Mouse (Mus musculus): ENCODE measurements around the gene Cabp5.
"Not testable (repeated sequence)": the region's sequence is repeated elsewhere in the genome, so short reads cannot be mapped to it uniquely, and the experiment has no call there.

The Cabp5 gene

DNA sequence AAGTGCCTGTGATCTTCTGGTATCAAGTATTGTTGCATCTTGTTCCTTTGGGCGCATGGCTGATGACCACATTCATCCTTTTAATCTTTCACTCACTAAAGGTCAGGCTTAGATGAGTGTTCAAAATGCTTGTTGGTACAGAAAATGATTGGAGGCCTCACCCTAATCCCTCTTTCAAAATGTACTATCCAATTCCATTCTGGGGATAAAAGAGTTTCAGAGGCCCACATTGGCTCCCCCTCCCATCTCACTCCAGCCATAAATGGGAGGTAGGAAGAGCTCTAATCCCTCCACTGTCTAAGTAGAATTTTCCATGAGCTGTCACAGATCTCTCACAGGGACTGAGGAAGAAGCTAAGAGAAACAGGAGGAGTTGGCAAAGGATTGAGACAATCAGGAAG, at the start of gene Cabp5:
TSS of gene Cabp5 (plus strand) at position 301 of the 400 bp plus-strand sequence.
- DNase-seq (ENCODE audit: low read depth), result no peak

DNA sequence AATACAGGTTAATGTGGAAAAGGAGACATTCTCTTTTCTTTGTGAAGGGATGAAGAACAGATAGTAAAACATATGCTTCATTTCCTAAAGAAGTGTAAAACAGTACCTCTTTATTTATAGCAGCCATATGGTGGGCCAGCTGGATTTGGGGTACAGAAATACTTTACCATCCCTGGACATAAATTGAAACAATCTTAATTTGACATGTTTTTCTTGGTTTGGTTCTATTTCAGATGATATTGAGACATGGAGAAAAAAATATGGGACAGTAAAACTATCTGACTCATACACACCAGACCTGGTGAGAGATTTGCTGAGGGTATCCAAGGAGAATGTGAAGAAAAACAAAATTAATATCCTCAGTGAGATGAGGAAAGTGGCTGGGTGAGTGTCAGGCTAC, 42.0 kb upstream of the Cabp5 start:
- no peak for DNase-seq (ENCODE audit: low read depth)

DNA sequence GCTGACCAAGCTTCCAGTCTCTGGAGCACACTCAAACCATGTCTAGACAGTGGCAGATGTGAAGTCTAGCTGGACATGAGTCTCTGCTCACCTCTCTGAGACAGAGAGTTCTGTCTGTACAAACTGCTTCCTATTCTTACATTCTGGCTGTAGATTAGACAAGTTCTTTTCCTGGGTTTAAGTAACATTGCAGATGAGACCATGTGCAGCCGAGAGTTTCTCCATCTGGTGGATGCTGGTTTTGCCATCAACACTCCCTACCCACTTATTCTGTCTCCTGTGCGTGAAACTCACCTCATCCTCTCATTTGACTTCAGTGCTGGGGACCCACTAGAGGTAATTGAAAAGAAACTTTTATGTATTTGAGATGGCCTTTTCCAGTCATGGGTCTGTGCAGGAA, 17.3 kb upstream of the Cabp5 start:
- DNase-seq (ENCODE audit: low read depth), result no peak

DNA sequence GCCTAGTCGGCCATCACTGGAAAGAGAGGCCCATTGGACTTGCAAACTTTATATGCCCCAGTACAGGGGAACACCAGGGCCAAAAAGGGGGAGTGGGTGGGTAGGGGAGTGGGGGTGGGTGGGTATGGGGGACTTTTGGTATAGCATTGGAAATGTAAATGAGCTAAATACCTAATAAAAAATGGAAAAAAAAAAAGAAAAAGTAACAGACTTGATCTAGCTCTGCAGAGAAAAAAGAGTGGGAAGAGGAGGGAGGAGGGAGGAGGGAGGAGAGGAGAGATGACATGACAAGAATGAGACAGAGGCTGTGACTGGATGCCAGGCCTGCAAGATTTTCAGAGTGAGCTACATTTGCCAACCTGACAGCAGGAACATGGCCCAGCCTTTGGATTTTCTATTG, 52.6 kb downstream of the Cabp5 start, which contains the start of gene Bsph1:
TSS of gene Bsph1 (plus strand) at position 301 of the 400 bp plus-strand sequence.
- DNase-seq (ENCODE audit: low read depth), result not testable (repeated sequence)

Measured in NIH3T3 (cell line).